Mouse (Mus musculus) forebrain, embryonic 14.5 days (tissue): Measurements from ENCODE around the gene Parpbp. TPM values are rescaled to one million over a fixed set of nuclear protein-coding genes. Genes with fewer than 3 reads are reported as not detected.

Experiments
- ATAC-seq: fragments of 200-750 bp; cut with Nextera tagmentation; 2 replicates; pipeline ENCODE4 v1.8.0; 2017; ENCODE audit warnings: mild to moderate bottlenecking, moderate library complexity
- DNase-seq: peaks from one replicate; pipeline ENCODE4 v3.0.0-alpha.2; 2015; ENCODE audit warnings: low spot score
- H3K27ac ChIP-seq: fragments of 300-500 bp; sonication (generic); 2 replicates; pipeline ENCODE4 v1.5.1; 2014; ENCODE audit warnings: low read depth, mild to moderate bottlenecking, control low read depth, low read length, moderate library complexity
- H3K27me3 ChIP-seq: fragments of 300-500 bp; sonication (generic); replicated peaks from 2 replicates; pipeline ENCODE4 v1.6.1; 2014; ENCODE audit warnings: low read length, control low read depth, mixed read lengths; ENCODE audit not compliant: control insufficient read depth, insufficient read depth
- H3K36me3 ChIP-seq: fragments of 300-500 bp; sonication (generic); 2 replicates; pipeline ENCODE4 v1.6.1; 2014; ENCODE audit warnings: low read length, control low read depth; ENCODE audit not compliant: control insufficient read depth, insufficient read depth
- H3K4me1 ChIP-seq: fragments of 300-500 bp; sonication (generic); 2 replicates; pipeline ENCODE4 v1.6.1; 2014; ENCODE audit warnings: antibody characterized with exemption, low read length, control low read depth; ENCODE audit not compliant: control insufficient read depth, insufficient read depth
- H3K4me2 ChIP-seq: fragments of 300-500 bp; sonication (generic); 2 replicates; pipeline ENCODE4 v1.6.1; 2014; ENCODE audit warnings: mild to moderate bottlenecking, control low read depth, low read length
- H3K4me3 ChIP-seq: fragments of 300-500 bp; sonication (generic); 2 replicates; pipeline ENCODE4 v1.5.1; 2014; ENCODE audit warnings: low read depth, low read length, control low read depth
- H3K9ac ChIP-seq: fragments of 300-500 bp; sonication (generic); 2 replicates; pipeline ENCODE4 v1.6.1; 2014; ENCODE audit warnings: mild to moderate bottlenecking, low read length, control low read depth, moderate library complexity
- H3K9me3 ChIP-seq: fragments of 300-500 bp; sonication (generic); replicated peaks from 2 replicates; pipeline ENCODE4 v1.6.1; 2016; ENCODE audit warnings: low read length, control low read depth, mixed read lengths; ENCODE audit not compliant: control insufficient read depth
- WGBS: fragments of 180-500 bp; shearing (Covaris S2); extraction: QIAGEN DNeasy Blood & Tissue Kit; methylation state at CpG from one replicate; pipeline ENCODE4 v1.1.7; 2014; 5-methylcytosine and 5-hydroxymethylcytosine counted together
- polyA plus RNA-seq: library from polyadenylated mRNA; unstranded; fragments of >200 nt; fragmentation: Nextera tagmentation; extraction: Ambion mirVana; gene quantifications from 2 replicates; pipeline ENCODE4 v1.2.1, GENCODE M21; 2014

Gene Parpbp
- polyA plus RNA-seq, 1 experiment from 2014 or later: 5.9 TPM

DNA sequence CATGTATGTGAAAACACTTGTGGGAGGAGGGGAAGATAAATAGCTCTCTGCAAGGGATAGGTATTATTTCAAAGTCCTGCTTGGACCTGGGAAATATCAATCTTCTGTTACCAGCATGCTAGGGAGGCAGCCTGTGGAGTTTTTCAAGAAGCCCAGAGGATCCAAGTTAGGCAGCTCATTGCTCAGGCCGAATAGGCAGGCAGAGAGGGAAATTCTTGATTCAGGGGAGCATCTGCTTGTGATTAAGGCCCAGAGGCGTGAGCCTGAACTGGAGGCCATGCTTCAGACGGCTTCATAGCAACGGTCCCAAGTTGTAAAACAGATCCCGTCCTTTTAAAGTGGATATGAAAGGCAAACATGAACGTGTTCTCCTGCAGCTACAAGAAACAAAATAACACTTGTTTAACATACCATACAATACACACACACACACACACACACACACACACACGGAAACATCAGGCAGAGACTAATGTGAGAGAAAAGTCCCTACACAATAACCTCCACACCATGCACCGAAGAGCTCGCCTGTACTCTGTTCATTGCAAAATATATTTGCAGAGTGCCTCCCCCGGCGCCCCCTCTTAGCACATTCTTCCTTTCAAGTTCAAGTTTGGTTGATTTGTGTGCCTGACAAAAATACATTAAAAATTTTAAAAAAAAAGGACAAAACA, 100.5 kb downstream of the Parpbp start:
- Histone ChIP-seq H3K9ac (no peak overlapping the region), H3K4me2 (no peak overlapping the region), H3K4me3 (no peak overlapping the region), H3K27ac (no peak overlapping the region), H3K4me1 (no peaks in the 10 kb centered on the region), H3K9me3 (no peaks in the 10 kb centered on the region), H3K27me3 (no peaks in the 10 kb centered on the region), H3K36me3 (no peaks in the 10 kb centered on the region)
- WGBS: 74% methylated on average over 11 of the region's 11 CpGs
- DNase-seq (no peak), ATAC-seq (no peak)

DNA sequence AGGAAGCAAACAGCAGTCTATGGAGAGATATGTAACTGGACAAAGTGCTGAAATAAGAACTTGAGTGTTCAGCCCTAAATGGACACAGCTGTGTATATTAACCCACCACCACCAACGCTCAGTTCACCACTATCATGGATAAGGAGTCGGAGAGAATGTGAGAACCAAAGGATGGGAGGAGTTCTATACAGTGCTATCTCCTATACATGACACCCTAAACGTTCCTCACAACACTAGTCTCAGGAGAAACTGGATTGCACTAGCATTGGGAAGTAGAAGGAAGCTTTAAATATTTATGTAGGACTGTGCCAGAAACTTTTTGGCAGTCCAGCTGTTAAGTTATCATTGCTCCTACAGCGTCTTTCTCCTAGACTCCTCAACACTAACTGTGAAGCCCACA, 102.4 kb downstream of the Parpbp start:
- Histone ChIP-seq H3K27me3 (no peaks in the 10 kb centered on the region), H3K9ac (no peak overlapping the region), H3K4me1 (no peaks in the 10 kb centered on the region), H3K27ac (no peak overlapping the region), H3K9me3 (no peaks in the 10 kb centered on the region), H3K4me2 (no peak overlapping the region), H3K4me3 (no peak overlapping the region), H3K36me3 (no peaks in the 10 kb centered on the region)
- ATAC-seq (no peak), DNase-seq (no peak)
- WGBS: 87% methylated on average over 4 of the region's 4 CpGs

Other genes starting within 250 kb of the Parpbp start
- gene Pmch, start 55.9 kb downstream of the Parpbp start, polyA plus RNA-seq: 19.0 and 19.2 TPM in 2 replicates
- 47.6 and 57.7 TPM in 2 replicates for gene Nup37, start 51 bp upstream of the Parpbp start, polyA plus RNA-seq
- gene Washc3, start 54.2 kb upstream of the Parpbp start, polyA plus RNA-seq: 40.7 and 54.5 TPM in 2 replicates
- 0.44 and 0.84 TPM in 2 replicates for gene Dram1, start 232.1 kb upstream of the Parpbp start, polyA plus RNA-seq
- 9.8 and 11.9 TPM in 2 replicates for gene Gnptab, start 232.2 kb upstream of the Parpbp start, polyA plus RNA-seq